Mouse (Mus musculus) neural tube, embryonic 11.5 days (tissue): Measurements from ENCODE around the gene Serinc3. TPM values are rescaled to one million over a fixed set of nuclear protein-coding genes. Genes with fewer than 3 reads are reported as not detected.

Experiments
- ATAC-seq: fragments of 200-750 bp; cut with Nextera tagmentation; 2 replicates; pipeline ENCODE4 v1.8.0; 2017; ENCODE audit warnings: moderate number of reproducible peaks, mild to moderate bottlenecking, moderate TSS enrichment, moderate library complexity; ENCODE audit not compliant: insufficient read depth, low FRiP score, low TSS enrichment
- DNase-seq: peaks from one replicate; pipeline ENCODE4 v3.0.0-alpha.2; 2015; ENCODE audit warnings: low spot score
- H3K27ac ChIP-seq: fragments of 300-500 bp; sonication (generic); 2 replicates; pipeline ENCODE4 v1.5.1; 2014; ENCODE audit warnings: low read depth, mild to moderate bottlenecking, low read length
- H3K27me3 ChIP-seq: fragments of 300-500 bp; sonication (generic); 2 replicates; pipeline ENCODE4 v1.6.1; 2014; ENCODE audit warnings: mild to moderate bottlenecking, low read length, mixed read lengths; ENCODE audit not compliant: control insufficient read depth, insufficient read depth
- H3K36me3 ChIP-seq: fragments of 300-500 bp; sonication (generic); 2 replicates; pipeline ENCODE4 v1.6.1; 2014; ENCODE audit warnings: mild to moderate bottlenecking, low read length, moderate library complexity, mixed read lengths; ENCODE audit not compliant: control insufficient read depth, insufficient read depth
- H3K4me1 ChIP-seq: fragments of 300-500 bp; sonication (generic); 2 replicates; pipeline ENCODE4 v1.6.1; 2014; ENCODE audit warnings: low read length, mixed read lengths; ENCODE audit not compliant: control insufficient read depth, insufficient read depth
- H3K4me2 ChIP-seq: fragments of 300-500 bp; sonication (generic); 2 replicates; pipeline ENCODE4 v1.6.1; 2014; ENCODE audit warnings: low read depth, mild to moderate bottlenecking, moderate library complexity
- H3K4me3 ChIP-seq: fragments of 300-500 bp; sonication (generic); 2 replicates; pipeline ENCODE4 v1.5.1; 2014; ENCODE audit warnings: low read depth, low read length
- H3K9ac ChIP-seq: fragments of 300-500 bp; sonication (generic); 2 replicates; pipeline ENCODE4 v1.6.1; 2014; ENCODE audit warnings: mild to moderate bottlenecking, low read length
- H3K9me3 ChIP-seq: fragments of 300-500 bp; sonication (generic); 2 replicates; pipeline ENCODE4 v1.6.1; 2016; ENCODE audit warnings: low read length; ENCODE audit not compliant: control insufficient read depth
- WGBS: fragments of 180-500 bp; shearing (Covaris S2); extraction: QIAGEN DNeasy Blood & Tissue Kit; methylation state at CpG from one replicate; pipeline ENCODE4 v1.1.7; 2014; 5-methylcytosine and 5-hydroxymethylcytosine counted together
- polyA plus RNA-seq: library from polyadenylated mRNA; unstranded; fragments of >200 nt; fragmentation: Nextera tagmentation; extraction: Ambion mirVana; gene quantifications from 2 replicates; pipeline ENCODE4 v1.2.1, GENCODE M21; 2014

The Serinc3 gene
- polyA plus RNA-seq, 1 experiment from 2014 or later, result 33.3 TPM

DNA sequence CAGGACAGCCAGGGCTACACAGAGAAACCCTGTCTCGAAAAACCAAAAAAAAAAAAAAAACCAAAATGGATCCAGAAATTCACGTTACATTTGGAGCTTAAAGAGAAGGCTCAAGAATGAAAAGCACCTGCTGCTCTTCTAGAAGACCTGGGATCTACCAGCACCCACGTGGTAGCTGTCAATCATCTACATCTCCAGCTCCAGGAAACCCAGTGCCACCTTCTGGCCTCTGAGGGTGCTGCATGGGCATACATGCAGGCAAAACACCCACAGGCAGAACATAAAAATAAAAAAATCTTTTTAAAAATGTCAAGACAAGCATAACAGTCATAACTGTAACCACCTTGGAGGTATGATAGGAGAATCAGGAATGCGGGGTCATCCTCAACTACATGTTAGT is 47.3 kb downstream of the Serinc3 start:
- Histone ChIP-seq H3K9me3 (no peaks in the 10 kb centered on the region), H3K4me1 (peaks cover under 1% of the 10 kb centered on the region; the same call in 1 of the 2 replicates), H3K4me2 (no peak overlapping the region), H3K27me3 (no peaks in the 10 kb centered on the region), H3K36me3 (no peaks in the 10 kb centered on the region), H3K27ac (no peak overlapping the region), H3K4me3 (no peak overlapping the region), H3K9ac (no peak overlapping the region)
- ATAC-seq (no peak), DNase-seq (no peak)
- WGBS, result 62% methylated on average over 4 of the region's 4 CpGs

DNA sequence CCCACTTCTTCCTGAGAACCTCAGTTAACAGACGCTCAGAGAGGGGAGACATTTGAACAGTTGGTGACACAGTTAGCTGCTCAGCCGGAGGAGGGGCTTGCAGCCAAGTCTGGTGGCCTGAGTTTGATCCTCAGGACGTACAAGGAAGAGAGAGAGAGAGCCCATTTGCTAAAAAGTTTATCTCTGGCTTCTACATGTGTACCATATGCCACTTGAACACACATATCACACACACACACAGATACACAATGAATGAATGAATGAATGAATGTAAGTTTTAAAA is 48.1 kb downstream of the Serinc3 start:
- no peak for ATAC-seq

DNA sequence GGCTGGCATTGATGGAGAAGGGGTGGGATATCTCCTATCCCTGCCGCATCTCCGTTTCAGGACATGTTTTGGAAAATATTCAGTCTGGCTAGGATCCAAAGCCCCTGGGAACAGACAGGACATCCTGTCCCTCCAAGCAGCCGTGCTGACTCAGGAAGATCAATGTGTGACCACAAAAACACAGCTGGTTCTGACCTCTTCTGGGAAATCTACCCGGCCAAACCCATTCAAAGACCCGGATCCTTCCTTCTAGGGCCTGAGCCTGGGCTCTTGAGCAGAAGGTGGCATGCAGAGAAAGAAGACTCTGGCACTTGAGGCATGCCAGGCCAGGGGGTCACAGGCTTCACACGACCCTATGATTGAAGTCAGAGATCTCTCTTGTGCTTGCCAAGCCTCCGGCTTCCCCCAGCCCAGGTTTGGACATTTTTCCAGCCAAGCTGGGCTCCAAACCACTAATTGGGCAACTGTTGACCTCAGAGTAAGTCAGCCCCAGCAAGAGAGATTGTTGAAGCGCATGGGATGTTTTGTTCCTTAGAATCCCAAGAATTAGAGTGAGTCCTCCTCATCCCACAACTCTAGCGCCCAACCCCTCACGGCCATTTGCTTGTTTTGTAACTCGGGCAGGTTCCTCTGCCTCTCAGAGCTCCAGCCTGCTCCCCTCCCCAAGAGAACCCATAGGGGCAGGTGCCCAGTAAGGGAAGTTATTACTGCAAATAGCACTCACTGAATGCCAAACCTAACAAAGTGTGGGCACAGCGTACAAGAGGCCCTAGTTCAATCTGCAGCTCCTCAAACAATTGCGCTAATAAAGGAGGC is 48.7 kb downstream of the Serinc3 start:
- no peaks in the 10 kb centered on the region for H3K36me3 ChIP-seq
- H3K4me1 ChIP-seq, result no peaks in the 10 kb centered on the region
- no peak overlapping the region for H3K4me2 ChIP-seq
- no peak overlapping the region for H3K4me3 ChIP-seq
- no peaks in the 10 kb centered on the region for H3K27me3 ChIP-seq
- no peak overlapping the region for H3K9ac ChIP-seq
- no peak overlapping the region for H3K27ac ChIP-seq
- 83% methylated on average over 13 of the region's 13 CpGs for WGBS
- no peaks in the 10 kb centered on the region for H3K9me3 ChIP-seq
- no peak for ATAC-seq
- no peak for DNase-seq

More for the DNA sequence above, 48.1 kb downstream of the Serinc3 start:
- Histone ChIP-seq H3K4me2 (no peak overlapping the region), H3K27me3 (no peaks in the 10 kb centered on the region), H3K36me3 (no peaks in the 10 kb centered on the region), H3K9me3 (no peaks in the 10 kb centered on the region), H3K4me3 (no peak overlapping the region), H3K9ac (no peak overlapping the region), H3K4me1 (no peaks in the 10 kb centered on the region), H3K27ac (no peak overlapping the region)
- 69% methylated on average over 3 of the region's 3 CpGs for WGBS
- DNase-seq, result no peak

DNA sequence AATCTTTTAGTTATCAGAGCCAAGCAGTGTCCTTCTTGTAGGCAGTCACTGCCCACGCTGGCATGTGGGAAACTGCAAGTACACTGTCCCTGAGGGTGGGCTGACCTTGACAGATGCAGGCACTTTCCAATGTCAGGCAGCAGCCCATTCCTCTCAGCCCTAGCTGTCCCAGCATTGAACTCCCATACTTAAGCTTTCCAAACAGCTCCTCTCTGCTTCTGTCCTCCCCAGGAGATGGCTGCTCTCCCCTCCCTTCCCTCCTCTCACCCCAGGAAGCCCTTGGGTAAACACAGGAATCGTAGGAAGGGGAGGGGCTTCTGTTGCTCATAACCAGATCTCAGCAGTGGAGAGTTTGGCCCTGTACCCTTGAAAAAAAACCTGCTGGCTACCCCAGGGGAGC is 49.8 kb downstream of the Serinc3 start:
- H3K9me3 ChIP-seq, result no peaks in the 10 kb centered on the region
- H3K36me3 ChIP-seq, result no peaks in the 10 kb centered on the region
- no peak overlapping the region for H3K4me3 ChIP-seq
- ATAC-seq, result no peak
- 11% methylated on average over 2 of the region's 2 CpGs for WGBS
- no peaks in the 10 kb centered on the region for H3K4me1 ChIP-seq
- H3K4me2 ChIP-seq, result no peak overlapping the region
- no peaks in the 10 kb centered on the region for H3K27me3 ChIP-seq
- DNase-seq, result no peak
- no peak overlapping the region for H3K9ac ChIP-seq
- no peak overlapping the region for H3K27ac ChIP-seq

DNA sequence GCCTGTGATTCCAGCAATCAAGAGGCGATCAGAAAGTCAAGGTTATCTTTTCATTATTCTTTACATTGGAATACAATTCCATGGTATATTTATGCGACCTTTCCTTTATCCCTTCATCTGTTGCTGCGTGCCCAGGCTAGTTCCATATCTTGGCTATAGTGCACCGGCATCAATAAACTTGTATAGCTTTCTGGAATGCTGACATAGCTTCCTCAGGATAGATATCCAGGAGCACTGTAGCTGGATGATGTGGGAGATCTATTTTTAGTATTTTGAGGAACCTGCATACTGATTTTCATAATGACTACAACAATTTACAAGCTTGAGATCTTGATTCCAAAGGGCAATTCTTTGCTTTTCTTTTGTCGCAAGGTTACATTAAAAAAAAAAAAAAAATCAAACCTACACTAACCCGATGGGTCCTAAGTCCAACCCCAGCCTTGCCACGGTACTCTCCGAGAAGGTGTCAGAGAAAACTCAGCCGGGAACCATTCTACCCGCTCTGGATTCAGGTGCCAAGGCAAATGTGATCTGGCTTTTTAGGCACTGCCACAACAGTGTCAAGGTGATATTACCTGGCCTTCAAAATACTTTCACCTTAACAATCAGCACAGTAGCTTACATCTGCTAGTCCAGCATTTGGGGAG is 51.2 kb downstream of the Serinc3 start:
- Histone ChIP-seq H3K36me3 (no peaks in the 10 kb centered on the region), H3K27ac (no peak overlapping the region), H3K9me3 (no peaks in the 10 kb centered on the region), H3K9ac (no peak overlapping the region), H3K27me3 (no peaks in the 10 kb centered on the region), H3K4me1 (no peaks in the 10 kb centered on the region), H3K4me2 (no peak overlapping the region), H3K4me3 (no peak overlapping the region)
- WGBS, result 93% methylated on average over 10 of the region's 10 CpGs
- DNase-seq (no peak), ATAC-seq (no peak)

DNA sequence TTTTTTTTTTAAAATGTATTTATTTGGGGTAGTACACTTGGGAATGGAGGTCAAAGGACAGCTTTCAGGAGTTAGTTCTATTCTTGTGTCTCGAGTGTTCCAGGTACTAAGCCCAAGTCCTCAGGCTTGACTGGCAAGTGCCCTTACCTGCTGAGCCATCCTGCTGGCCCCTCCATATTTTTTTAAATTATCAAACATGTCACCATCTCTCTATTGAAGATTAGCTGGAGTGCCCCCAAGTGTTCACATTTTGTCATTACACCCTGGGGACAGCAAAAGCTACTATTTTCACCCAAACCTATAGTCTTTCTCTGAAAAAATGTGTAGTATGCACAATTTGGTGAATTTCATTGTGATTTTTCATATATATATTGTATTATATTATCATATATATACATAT is 52.8 kb downstream of the Serinc3 start:
- DNase-seq (peak; percentile 25), ATAC-seq (no peak)
- WGBS, result 74% methylated on average over 1 of the region's 1 CpGs

DNA sequence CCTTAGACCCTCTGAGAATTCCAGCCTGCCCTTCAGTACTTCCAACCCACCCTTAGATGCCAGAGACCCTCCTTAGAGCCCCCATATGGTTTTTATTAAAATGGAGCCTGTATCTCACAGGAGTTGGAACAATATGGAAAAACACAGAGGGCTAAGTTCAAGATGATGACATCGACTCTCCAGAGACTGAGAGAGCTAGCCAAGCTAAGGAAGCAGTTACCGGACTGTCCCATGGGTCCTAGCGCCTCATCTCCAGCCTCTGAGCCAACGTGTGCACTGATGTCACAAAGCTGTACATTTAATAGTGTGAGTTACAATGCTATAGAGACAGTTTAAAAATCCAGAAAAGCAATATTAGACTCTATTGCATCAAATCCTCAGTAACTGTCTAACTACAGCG is 53.9 kb downstream of the Serinc3 start:
- Histone ChIP-seq H3K27me3 (no peaks in the 10 kb centered on the region), H3K36me3 (no peaks in the 10 kb centered on the region), H3K4me1 (no peaks in the 10 kb centered on the region), H3K27ac (no peak overlapping the region), H3K9me3 (no peaks in the 10 kb centered on the region), H3K4me3 (no peak overlapping the region), H3K9ac (no peak overlapping the region), H3K4me2 (no peak overlapping the region)
- 79% methylated on average over 5 of the region's 5 CpGs for WGBS
- ATAC-seq (no peak), DNase-seq (no peak)

More for the DNA sequence above, 52.8 kb downstream of the Serinc3 start:
- Histone ChIP-seq H3K36me3 (no peaks in the 10 kb centered on the region), H3K4me1 (no peaks in the 10 kb centered on the region), H3K9ac (no peak overlapping the region), H3K27ac (no peak overlapping the region), H3K9me3 (no peaks in the 10 kb centered on the region), H3K4me2 (no peak overlapping the region), H3K4me3 (no peak overlapping the region), H3K27me3 (no peaks in the 10 kb centered on the region)

DNA sequence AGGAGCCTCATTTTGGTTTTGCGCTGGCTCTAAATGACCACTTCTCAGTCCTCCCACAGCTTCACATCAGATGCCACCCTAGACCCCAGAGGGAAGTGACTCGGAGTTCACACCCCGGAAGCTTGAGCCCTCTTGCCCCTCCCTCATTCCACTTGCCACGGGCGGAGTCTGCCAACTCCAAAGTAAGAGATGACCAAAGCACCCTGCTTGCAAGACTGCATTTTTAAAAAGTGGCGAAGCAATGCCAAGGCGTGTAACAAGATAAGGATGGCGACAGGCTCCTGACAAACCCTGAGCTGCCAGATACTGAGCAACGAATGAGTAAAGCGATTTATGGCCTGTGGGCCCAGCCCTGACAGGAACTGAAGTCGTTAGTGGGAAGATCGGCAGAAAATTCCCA is 54.7 kb downstream of the Serinc3 start:
- Histone ChIP-seq H3K36me3 (no peaks in the 10 kb centered on the region), H3K4me1 (no peaks in the 10 kb centered on the region), H3K9ac (no peak overlapping the region), H3K27me3 (no peaks in the 10 kb centered on the region), H3K9me3 (no peaks in the 10 kb centered on the region), H3K4me3 (no peak overlapping the region), H3K4me2 (no peak overlapping the region), H3K27ac (no peak overlapping the region)
- DNase-seq (no peak), ATAC-seq (no peak)
- WGBS, result 67% methylated on average over 12 of the region's 12 CpGs

DNA sequence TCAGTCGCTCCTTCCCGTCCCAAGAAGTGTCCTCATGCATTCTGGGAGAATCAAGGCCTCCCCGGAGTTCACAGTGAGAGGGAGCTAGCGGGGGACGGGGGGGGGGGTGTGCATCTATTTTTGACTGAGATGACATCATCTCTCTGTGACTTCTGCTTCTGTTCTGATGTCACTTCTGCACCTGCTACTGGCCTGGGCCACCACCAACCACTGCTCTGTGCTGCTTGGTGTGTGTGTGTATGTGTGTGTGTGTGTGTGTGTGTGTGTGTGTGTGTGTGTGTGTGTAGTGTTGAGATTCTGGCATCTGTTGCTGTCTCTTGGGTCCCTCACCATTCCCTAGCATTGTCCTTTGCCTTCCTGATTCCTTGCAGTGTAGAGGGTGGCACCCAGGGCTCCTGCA is 57.4 kb downstream of the Serinc3 start:
- Histone ChIP-seq H3K4me3 (no peak overlapping the region), H3K27me3 (no peaks in the 10 kb centered on the region), H3K4me1 (no peaks in the 10 kb centered on the region), H3K4me2 (no peak overlapping the region), H3K36me3 (no peaks in the 10 kb centered on the region), H3K9ac (no peak overlapping the region), H3K27ac (no peak overlapping the region), H3K9me3 (no peaks in the 10 kb centered on the region)
- ATAC-seq (no peak), DNase-seq (no peak)
- WGBS, result 76% methylated on average over 5 of the region's 5 CpGs
